Mouse (Mus musculus) intestine, postnatal 0 days (tissue): ENCODE results near the gene Gm26938. TPM values are rescaled to one million over a fixed set of nuclear protein-coding genes. Genes with fewer than 3 reads are reported as not detected.
A peak's percentile ranks its signal among the peaks of the same experiment; 100 is the strongest.

Experiments
- ATAC-seq: fragments of 200-750 bp; cut with Nextera tagmentation; 2 replicates; pipeline ENCODE4 v1.8.0; 2017; ENCODE audit warnings: mild to moderate bottlenecking, moderate TSS enrichment, moderate library complexity
- H3K27ac ChIP-seq: fragments of 300-500 bp; sonication (generic); 2 replicates; pipeline ENCODE4 v1.5.1; 2014; ENCODE audit warnings: mild to moderate bottlenecking, low read depth, low read length, moderate library complexity
- H3K27me3 ChIP-seq: fragments of 300-500 bp; sonication (generic); replicated peaks from 2 replicates; pipeline ENCODE4 v1.6.1; 2014; ENCODE audit warnings: low read length, mixed read lengths; ENCODE audit not compliant: control insufficient read depth, insufficient read depth
- H3K36me3 ChIP-seq: fragments of 300-500 bp; sonication (generic); 2 replicates; pipeline ENCODE4 v1.6.1; 2014; ENCODE audit warnings: mild to moderate bottlenecking, moderate library complexity; ENCODE audit not compliant: control insufficient read depth, insufficient read depth
- H3K4me1 ChIP-seq: fragments of 300-500 bp; sonication (generic); replicated peaks from 2 replicates; pipeline ENCODE4 v1.6.1; 2014; ENCODE audit warnings: antibody characterized with exemption, low read length, mixed read lengths; ENCODE audit not compliant: control insufficient read depth, insufficient read depth
- H3K4me2 ChIP-seq: fragments of 300-500 bp; sonication (generic); replicated peaks from 2 replicates; pipeline ENCODE4 v1.6.1; 2014; ENCODE audit warnings: low read depth, mild to moderate bottlenecking, moderate library complexity
- H3K4me3 ChIP-seq: fragments of 300-500 bp; sonication (generic); 2 replicates; pipeline ENCODE4 v1.5.1; 2014; ENCODE audit warnings: low read depth, low read length
- H3K9ac ChIP-seq: fragments of 300-500 bp; sonication (generic); 2 replicates; pipeline ENCODE4 v1.6.1; 2014; ENCODE audit warnings: mild to moderate bottlenecking, low read depth, low read length
- H3K9me3 ChIP-seq: fragments of 300-500 bp; sonication (generic); 2 replicates; pipeline ENCODE4 v1.6.1; 2016; ENCODE audit warnings: mixed run types; ENCODE audit not compliant: control insufficient read depth
- CTCF ChIP-seq: sonication (generic); IDR thresholded peaks from 2 replicates; pipeline ENCODE4 v1.5.1; 2016; ENCODE audit warnings: low read depth, mild to moderate bottlenecking, control low read depth, antibody characterized with exemption, moderate library complexity
- WGBS: fragments of 180-500 bp; shearing (Covaris S2); extraction: QIAGEN DNeasy Blood & Tissue Kit; methylation state at CpG from one replicate; pipeline ENCODE4 v1.1.7; 2014; 5-methylcytosine and 5-hydroxymethylcytosine counted together
- polyA plus RNA-seq: library from polyadenylated mRNA; unstranded; fragments of >200 nt; fragmentation: Nextera tagmentation; extraction: Ambion mirVana; gene quantifications from 2 replicates; pipeline ENCODE4 v1.2.1, GENCODE M21; 2015

Gm26938 gene
- polyA plus RNA-seq, 1 experiment from 2014 or later, result not detected

GRCm38 (mm10) chr5:139812398-139813125 is 13.6 kb downstream of the Gm26938 start:
- Histone ChIP-seq H3K4me1 (0 out of 2 replicates have a peak, but pooled peaks cover 4% of the 10 kb centered on the region), H3K36me3 (peaks cover 11% of the 10 kb centered on the region), H3K9me3 (no peaks in the 10 kb centered on the region), H3K27me3 (no peaks in the 10 kb centered on the region; the same call in 1 of the 2 replicates), H3K9ac (0 out of 2 replicates have a peak overlapping the region, but pooled peaks have one; percentile 40), H3K27ac (peak overlapping the region; percentile 79), H3K4me2 (peak overlapping the region; percentile 62), H3K4me3 (peak overlapping the region; percentile 31)
- WGBS, result 47% methylated on average over 20 of the region's 20 CpGs
- ATAC-seq, result no peak
- no peak for TF ChIP-seq CTCF

DNA sequence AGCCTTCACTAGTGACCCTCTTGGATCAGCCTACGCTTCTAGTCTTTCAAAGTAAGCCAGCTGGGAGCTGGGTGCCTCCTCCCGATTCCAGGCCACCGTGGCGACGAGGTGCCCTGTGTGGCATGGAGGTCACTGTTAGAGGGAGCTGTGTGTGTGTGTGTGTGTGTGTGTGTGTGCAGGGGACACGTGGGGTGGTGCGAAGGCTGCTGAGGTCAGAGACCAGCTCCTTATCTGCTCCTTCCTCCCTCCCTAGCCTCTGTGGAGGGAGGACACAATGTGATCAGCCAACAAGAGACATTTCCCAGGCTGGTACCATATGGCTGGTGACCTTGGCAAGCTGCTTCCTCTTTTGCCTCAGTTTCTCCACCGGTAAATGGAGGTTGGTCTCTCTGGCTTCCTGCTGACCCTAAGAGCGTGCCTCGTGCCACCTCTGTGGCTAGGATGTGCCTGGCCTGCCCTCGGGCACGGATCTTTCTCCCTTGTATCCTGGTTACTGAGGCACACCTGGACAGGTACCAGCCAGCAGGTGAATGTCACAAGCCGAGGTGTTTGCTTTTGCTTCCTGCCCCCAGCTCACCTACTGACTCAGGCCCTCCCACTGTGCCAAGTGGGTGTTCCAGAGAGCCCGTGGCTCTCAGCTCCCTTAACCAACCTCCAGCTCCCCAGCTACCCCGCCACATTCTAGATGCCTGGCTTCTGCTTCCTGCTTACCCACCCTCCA is 14.4 kb downstream of the Gm26938 start:
- Histone ChIP-seq H3K9ac (no peak overlapping the region), H3K4me1 (0 out of 2 replicates have a peak, but pooled peaks cover 4% of the 10 kb centered on the region), H3K4me3 (0 out of 2 replicates have a peak overlapping the region, but pooled peaks have one; percentile 31), H3K36me3 (peaks cover 17% of the 10 kb centered on the region), H3K9me3 (no peaks in the 10 kb centered on the region), H3K27ac (peak overlapping the region; percentile 79), H3K27me3 (no peaks in the 10 kb centered on the region; the same call in 1 of the 2 replicates), H3K4me2 (peak overlapping the region; percentile 62)
- TF ChIP-seq CTCF, result no peak
- peak; percentile 17; the same call in 1 of the 2 replicates for ATAC-seq
- 53% methylated on average over 15 of the region's 15 CpGs for WGBS

- H3K27ac ChIP-seq, result no peak overlapping the region
- peaks cover 2% of the 10 kb centered on the region; the same call in 1 of the 2 replicates for H3K4me1 ChIP-seq
- peaks cover 38% of the 10 kb centered on the region for H3K36me3 ChIP-seq
- H3K4me3 ChIP-seq, result no peak overlapping the region
- no peak for ATAC-seq
- 50% methylated on average over 4 of the region's 4 CpGs for WGBS
- H3K27me3 ChIP-seq, result no peaks in the 10 kb centered on the region; the same call in 1 of the 2 replicates
- no peak overlapping the region for H3K9ac ChIP-seq
- no peaks in the 10 kb centered on the region for H3K9me3 ChIP-seq
- no peak overlapping the region for H3K4me2 ChIP-seq
- peak; percentile 68 for TF ChIP-seq CTCF
Observed at GRCm38 (mm10) chr5:139809397-139809796, 16.8 kb downstream of the Gm26938 start.

GRCm38 (mm10) chr5:139805924-139806323 is 20.3 kb downstream of the Gm26938 start:
- 0 out of 2 replicates have a peak overlapping the region, but pooled peaks have one; percentile 89 for H3K27ac ChIP-seq
- H3K27me3 ChIP-seq, result no peaks in the 10 kb centered on the region
- WGBS, result 87% methylated on average over 8 of the region's 8 CpGs
- H3K9me3 ChIP-seq, result no peaks in the 10 kb centered on the region
- peaks cover 50% of the 10 kb centered on the region for H3K36me3 ChIP-seq
- H3K4me1 ChIP-seq, result peaks cover 8% of the 10 kb centered on the region
- no peak for TF ChIP-seq CTCF
- H3K9ac ChIP-seq, result 0 out of 2 replicates have a peak overlapping the region, but pooled peaks have one; percentile 22
- H3K4me3 ChIP-seq, result no peak overlapping the region
- ATAC-seq, result no peak
- H3K4me2 ChIP-seq, result no peak overlapping the region

GRCm38 (mm10) chr5:139804573-139805111 is 21.6 kb downstream of the Gm26938 start:
- peak; percentile 77 for ATAC-seq
- H3K9ac ChIP-seq, result 0 out of 2 replicates have a peak overlapping the region, but pooled peaks have one; percentile 22
- peaks cover 63% of the 10 kb centered on the region for H3K36me3 ChIP-seq
- peaks cover 8% of the 10 kb centered on the region for H3K4me1 ChIP-seq
- H3K4me2 ChIP-seq, result peak overlapping the region; percentile 6
- no peak overlapping the region for H3K4me3 ChIP-seq
- H3K27me3 ChIP-seq, result no peaks in the 10 kb centered on the region
- TF ChIP-seq CTCF, result no peak
- H3K27ac ChIP-seq, result peak overlapping the region; percentile 89
- H3K9me3 ChIP-seq, result no peaks in the 10 kb centered on the region
- 57% methylated on average over 11 of the region's 11 CpGs for WGBS
